In genomic region chr11:42181426-42181825, GRCm38 (mm10) we compare ENCODE assay signal across 8 mouse cellular contexts. TPM values are rescaled to one million over a fixed set of nuclear protein-coding genes. Genes with fewer than 3 reads are reported as not detected.
DNase-seq lines count a peak whose midpoint lies in the region; ATAC-seq lines count a peak whose summit lies in the region.

No protein-coding gene starts in this region.

- H3K27ac ChIP-seq in liver, embryonic 11.5 days (ENCODE audit: low read depth, low read length) = no peak overlapping the region
- H3K27ac ChIP-seq in embryonic facial prominence, embryonic 10.5 days (replicated peaks) = no peak overlapping the region
- no peak overlapping the region for H3K27ac ChIP-seq in intestine, embryonic 14.5 days (ENCODE audit: low read depth)
- no peak overlapping the region for H3K27ac ChIP-seq in neural tube, embryonic 14.5 days (ENCODE audit: low read depth, low read length)

- no peaks in the 10 kb centered on the region for H3K4me1 ChIP-seq in liver, embryonic 11.5 days (replicated peaks; ENCODE audit: control insufficient read depth, insufficient read depth, low read length)
- 0 out of 2 replicates have a peak, but pooled peaks cover 8% of the 10 kb centered on the region for H3K4me1 ChIP-seq in embryonic facial prominence, embryonic 10.5 days
- peaks cover 3% of the 10 kb centered on the region; the same call in 1 of the 2 replicates for H3K4me1 ChIP-seq in intestine, embryonic 14.5 days (replicated peaks; ENCODE audit: control insufficient read depth, insufficient read depth, low read length)
- no peaks in the 10 kb centered on the region for H3K4me1 ChIP-seq in neural tube, embryonic 14.5 days (ENCODE audit: control insufficient read depth, insufficient read depth, low read length)

- ATAC-seq in liver, embryonic 11.5 days (replicated peaks; ENCODE audit: low FRiP score) = no peak
- ATAC-seq in intestine, embryonic 14.5 days (replicated peaks; ENCODE audit: low FRiP score, low TSS enrichment, low read depth) = no peak
- ATAC-seq in neural tube, embryonic 14.5 days (ENCODE audit: low read depth) = no peak

- peak overlapping the region; percentile 12; the same call in 1 of the 2 replicates for H3K4me3 ChIP-seq in liver, embryonic 11.5 days (ENCODE audit: low read depth, low read length)
- H3K4me3 ChIP-seq in embryonic facial prominence, embryonic 10.5 days = peak overlapping the region; percentile 66
- H3K4me3 ChIP-seq in intestine, embryonic 14.5 days (ENCODE audit: low read depth, low read length) = peak overlapping the region; percentile 46
- peak overlapping the region; percentile 58 for H3K4me3 ChIP-seq in neural tube, embryonic 14.5 days (ENCODE audit: low read depth, low read length)

- H3K27me3 ChIP-seq in liver, embryonic 11.5 days (replicated peaks; ENCODE audit: control insufficient read depth, insufficient read depth, low read length) = peaks cover 18% of the 10 kb centered on the region
- H3K27me3 ChIP-seq in embryonic facial prominence, embryonic 10.5 days (replicated peaks; ENCODE audit: low read depth, poor library complexity, severe bottlenecking) = peaks cover 43% of the 10 kb centered on the region
- H3K27me3 ChIP-seq in intestine, embryonic 14.5 days (replicated peaks; ENCODE audit: control insufficient read depth, insufficient read depth, low read length) = peaks cover 7% of the 10 kb centered on the region; the same call in 1 of the 2 replicates
- H3K27me3 ChIP-seq in neural tube, embryonic 14.5 days (ENCODE audit: control insufficient read depth, insufficient read depth, low read length) = peaks cover 11% of the 10 kb centered on the region; the same call in 1 of the 2 replicates

- no peaks in the 10 kb centered on the region for H3K9me3 ChIP-seq in liver, embryonic 11.5 days (ENCODE audit: control insufficient read depth, low read length)
- no peaks in the 10 kb centered on the region for H3K9me3 ChIP-seq in embryonic facial prominence, embryonic 10.5 days
- H3K9me3 ChIP-seq in intestine, embryonic 14.5 days (ENCODE audit: control insufficient read depth, low read length) = no peaks in the 10 kb centered on the region
- no peaks in the 10 kb centered on the region for H3K9me3 ChIP-seq in neural tube, embryonic 14.5 days (ENCODE audit: control insufficient read depth, low read length)

- WGBS in liver, embryonic 11.5 days = 30% methylated on average over 5 of the region's 5 CpGs
- WGBS in embryonic facial prominence, embryonic 10.5 days = 18% methylated on average over 5 of the region's 5 CpGs
- 19% methylated on average over 5 of the region's 5 CpGs for WGBS in intestine, embryonic 14.5 days
- WGBS in neural tube, embryonic 14.5 days = 29% methylated on average over 5 of the region's 5 CpGs

- DNase-seq in liver, embryonic 11.5 days (ENCODE audit: low spot score) = no peak
- DNase-seq in liver (no peak), adipocyte (ENCODE audit: low spot score) (no peak)
- DNase-seq in embryonic facial prominence, embryonic 10.5 days (ENCODE audit: low spot score) = peak; percentile 18
- peak; percentile 59 for DNase-seq in intestine, embryonic 14.5 days (ENCODE audit: low spot score)
- DNase-seq in adrenal gland, adult 2 months = no peak
- no peak for DNase-seq in layer of hippocampus, adult 11-12 months (ENCODE audit: low spot score)

- no peaks in the 10 kb centered on the region for H3K36me3 ChIP-seq in liver, embryonic 11.5 days (ENCODE audit: control insufficient read depth, insufficient read depth, low read length)
- no peaks in the 10 kb centered on the region for H3K36me3 ChIP-seq in embryonic facial prominence, embryonic 10.5 days (replicated peaks)
- no peaks in the 10 kb centered on the region for H3K36me3 ChIP-seq in intestine, embryonic 14.5 days (ENCODE audit: control insufficient read depth, insufficient read depth, low read length)
- no peaks in the 10 kb centered on the region for H3K36me3 ChIP-seq in neural tube, embryonic 14.5 days (ENCODE audit: control insufficient read depth, insufficient read depth, low read length)

- peak overlapping the region; percentile 66 for H3K4me2 ChIP-seq in liver, embryonic 11.5 days
- H3K4me2 ChIP-seq in intestine, embryonic 14.5 days (ENCODE audit: low read length) = peak overlapping the region; percentile 74
- H3K4me2 ChIP-seq in neural tube, embryonic 14.5 days (ENCODE audit: low read depth, low read length) = peak overlapping the region; percentile 94

- no peak overlapping the region for H3K9ac ChIP-seq in liver, embryonic 11.5 days (ENCODE audit: low read depth, low read length)
- H3K9ac ChIP-seq in intestine, embryonic 14.5 days (ENCODE audit: low read length) = peak overlapping the region; percentile 45
- peak overlapping the region; percentile 63 for H3K9ac ChIP-seq in neural tube, embryonic 14.5 days (replicated peaks; ENCODE audit: low read depth, low read length)

RNA-seq across cellular contexts. Expression of gene Gabra1, which starts 1.3 kb away (rescaled TPM):
- 1.3 and 2.7 TPM in 2 replicates for polyA plus RNA-seq in liver, embryonic 11.5 days (2014; fragmentation: Nextera tagmentation; extraction: Ambion mirVana)
- polyA plus RNA-seq in embryonic facial prominence, embryonic 10.5 days (2016; fragmentation: Nextera tagmentation; extraction: Ambion mirVana) = 0.43 and 1.0 TPM in 2 replicates
- polyA plus RNA-seq in intestine, embryonic 14.5 days (2014; fragmentation: Nextera tagmentation; extraction: Ambion mirVana) = 4.3 and 4.4 TPM in 2 replicates
- polyA plus RNA-seq in neural tube, embryonic 14.5 days (2014; fragmentation: Nextera tagmentation; extraction: Ambion mirVana) = 9.6 and 12.4 TPM in 2 replicates
- under 1 TPM in 1 of 2 experiments, not detected in 1; 0.58 TPM for total RNA-seq in adrenal gland, adult 2 months (2021)
- not detected in 2 replicates for polyA plus RNA-seq in adrenal gland, adult 2 months (2012; rRNA removed)

Comparison
In these comparisons a context has a peak if more than half of its experiments do, and no peak if none do; other contexts are left out.
1. DNase-seq: peak in embryonic facial prominence, embryonic 10.5 days (single experiment) and intestine, embryonic 14.5 days (single experiment); none in liver, embryonic 11.5 days (single experiment), liver (single experiment), adipocyte (single experiment), adrenal gland, adult 2 months (single experiment) and layer of hippocampus, adult 11-12 months (single experiment).
2. H3K4me3 ChIP-seq: peak in every context shown above with its lines; median percentile 66 in embryonic facial prominence, embryonic 10.5 days; 58 in neural tube, embryonic 14.5 days; 46 in intestine, embryonic 14.5 days; 12 in liver, embryonic 11.5 days.
3. Peak in every context shown above with its lines, with median percentiles within 50 percentile points of each other: H3K4me2 ChIP-seq.